Mouse (Mus musculus) T-helper 17 cell (primary cell): Measurements from ENCODE around the gene Tmem38b.

Experiments
- in situ Hi-C, 2 experiments: fragments of 300-600 bp; cut with MboI, MseI; formaldehyde crosslinking; loops; 1 replicate in 1 of 2; 2 replicates in 1 of 2; pipeline ENCODE4 v1.15.1; 2025; ENCODE audit warnings: high pct_unique_total_duplicates in 2 of 2

Tmem38b gene

GRCm38 (mm10) chr4:53828914-53829313 is 3.1 kb downstream of the Tmem38b start:
- in situ Hi-C loops = loop anchor here in 1 of 2 experiments (5.0 kb wide), 1 partner anchor 1528 kb away; no protein-coding TSS in a partner anchor

- in situ Hi-C loops = loop anchor here in 1 of 2 experiments (5.0 kb wide), 1 partner anchor 48 kb away; no protein-coding TSS in a partner anchor
Measured at GRCm38 (mm10) chr4:53830016-53830415, 4.2 kb downstream of the Tmem38b start.

GRCm38 (mm10) chr4:53830579-53830978 is 4.7 kb downstream of the Tmem38b start:
- in situ Hi-C loops = loop anchor here in 1 of 2 experiments (5.0 kb wide), 1 partner anchor 48 kb away; no protein-coding TSS in a partner anchor

GRCm38 (mm10) chr4:53832321-53832720 is 6.5 kb downstream of the Tmem38b start:
- in situ Hi-C loops = loop anchor here in 1 of 2 experiments (5.0 kb wide), 1 partner anchor 50 kb away; no protein-coding TSS in a partner anchor

GRCm38 (mm10) chr4:53836978-53837377 is 11.1 kb downstream of the Tmem38b start:
- in situ Hi-C loops = loop anchor here in 1 of 2 experiments (5.0 kb wide), 2 partner anchors 110 to 210 kb away; no protein-coding TSS in a partner anchor

GRCm38 (mm10) chr4:53840158-53840870 is 14.5 kb downstream of the Tmem38b start:
- in situ Hi-C loops = loop anchor here in 1 of 2 experiments (5.0 kb wide), 1 partner anchor 98 kb away; no protein-coding TSS in a partner anchor

- in situ Hi-C loops = loop anchor here in 1 of 2 experiments (5.0 kb wide), 1 partner anchor 101 kb away; no protein-coding TSS in a partner anchor
Measured at GRCm38 (mm10) chr4:53843553-53843952, 17.7 kb downstream of the Tmem38b start.

GRCm38 (mm10) chr4:53844835-53845619 is 19.2 kb downstream of the Tmem38b start:
- in situ Hi-C loops = loop anchor here in 1 of 2 experiments (5.0 kb wide), 1 partner anchor 103 kb away; no protein-coding TSS in a partner anchor

- in situ Hi-C loops = no loop called here
Measured at GRCm38 (mm10) chr4:53845656-53846055, 19.8 kb downstream of the Tmem38b start.

- in situ Hi-C loops = no loop called here
Measured at GRCm38 (mm10) chr4:53846326-53846725, 20.5 kb downstream of the Tmem38b start.

GRCm38 (mm10) chr4:53847541-53847940 is 21.7 kb downstream of the Tmem38b start:
- in situ Hi-C loops = no loop called here

GRCm38 (mm10) chr4:53848308-53848707 is 22.5 kb downstream of the Tmem38b start:
- in situ Hi-C loops = no loop called here

GRCm38 (mm10) chr4:53848816-53849215 is 23.0 kb downstream of the Tmem38b start:
- in situ Hi-C loops = no loop called here

GRCm38 (mm10) chr4:53849804-53850203 is 24.0 kb downstream of the Tmem38b start:
- in situ Hi-C loops = no loop called here

GRCm38 (mm10) chr4:53853333-53853732 is 27.5 kb downstream of the Tmem38b start:
- in situ Hi-C loops = no loop called here

- in situ Hi-C loops = no loop called here
Measured at GRCm38 (mm10) chr4:53859944-53860343, 34.1 kb downstream of the Tmem38b start.

- in situ Hi-C loops = no loop called here
Measured at GRCm38 (mm10) chr4:53862101-53862500, 36.3 kb downstream of the Tmem38b start.

- in situ Hi-C loops = no loop called here
Measured at GRCm38 (mm10) chr4:53864098-53864820, 38.4 kb downstream of the Tmem38b start.

GRCm38 (mm10) chr4:53866459-53866858 is 40.6 kb downstream of the Tmem38b start:
- in situ Hi-C loops = no loop called here

GRCm38 (mm10) chr4:53878542-53879417 is 52.9 kb downstream of the Tmem38b start:
- in situ Hi-C loops = no loop called here
